Mouse (Mus musculus) v-Abl transformed pro-B cells (cell line): ENCODE measurements around the gene Corin.

ENCODE experiments used
- in situ Hi-C, 2 experiments: fragments of 400-800 bp; cut with MboI; formaldehyde crosslinking; loops; one replicate each; pipeline ENCODE4 v1.15.1; 2025; ENCODE audit not compliant: unreplicated experiment in 2 of 2

Corin gene

GRCm38 (mm10) chr5:72332901-72333300 is 171.4 kb downstream of the Corin start:
- in situ Hi-C loops: loop anchor here in 1 of 2 experiments (25.0 kb wide), 1 partner anchor 654 kb away; no protein-coding TSS in a partner anchor

GRCm38 (mm10) chr5:72331217-72331616 is 173.1 kb downstream of the Corin start:
- in situ Hi-C loops: loop anchor here in 1 of 2 experiments (25.0 kb wide), 1 partner anchor 656 kb away; no protein-coding TSS in a partner anchor

- in situ Hi-C loops: loop anchor here in 1 of 2 experiments (25.0 kb wide), 1 partner anchor 657 kb away; no protein-coding TSS in a partner anchor
These were observed 173.6 kb downstream of the Corin start for GRCm38 (mm10) chr5:72330648-72331047.

GRCm38 (mm10) chr5:72329453-72329852 is 174.8 kb downstream of the Corin start:
- in situ Hi-C loops: loop anchor here in 1 of 2 experiments (25.0 kb wide), 1 partner anchor 658 kb away; no protein-coding TSS in a partner anchor

GRCm38 (mm10) chr5:72315282-72315681 is 189.0 kb downstream of the Corin start:
- in situ Hi-C loops: loop anchor here in 1 of 2 experiments (10.0 kb wide), 1 partner anchor 1270 kb away; no protein-coding TSS in a partner anchor

- in situ Hi-C loops: no loop called here
These were observed 205.7 kb downstream of the Corin start for GRCm38 (mm10) chr5:72298418-72299104.

- in situ Hi-C loops: no loop called here
These were observed 219.2 kb downstream of the Corin start for GRCm38 (mm10) chr5:72285077-72285476.

- in situ Hi-C loops: no loop called here
These were observed 221.4 kb downstream of the Corin start for GRCm38 (mm10) chr5:72282907-72283306.

- in situ Hi-C loops: loop anchor here (5.0 to 10.0 kb wide), 4 partner anchors 97 to 767 kb away; no protein-coding TSS in a partner anchor
These were observed 234.6 kb downstream of the Corin start for GRCm38 (mm10) chr5:72269652-72270051.

- in situ Hi-C loops: loop anchor here (5.0 to 10.0 kb wide), 4 partner anchors 97 to 767 kb away; no protein-coding TSS in a partner anchor
These were observed 235.1 kb downstream of the Corin start for GRCm38 (mm10) chr5:72269204-72269603.

- in situ Hi-C loops: loop anchor here (5.0 to 10.0 kb wide), 4 partner anchors 95 to 765 kb away; no protein-coding TSS in a partner anchor
These were observed 237.2 kb downstream of the Corin start for GRCm38 (mm10) chr5:72266955-72267535.

GRCm38 (mm10) chr5:72264195-72264751 is 240.0 kb downstream of the Corin start:
- in situ Hi-C loops: loop anchor here in 1 of 2 experiments (10.0 kb wide), 2 partner anchors 179 to 759 kb away; no protein-coding TSS in a partner anchor

GRCm38 (mm10) chr5:72261802-72262324 is 242.4 kb downstream of the Corin start:
- in situ Hi-C loops: loop anchor here in 1 of 2 experiments (10.0 kb wide), 2 partner anchors 177 to 757 kb away; no protein-coding TSS in a partner anchor

GRCm38 (mm10) chr5:72259298-72259621 is 245.0 kb downstream of the Corin start:
- in situ Hi-C loops: no loop called here

- in situ Hi-C loops: no loop called here
These were observed 245.6 kb downstream of the Corin start for GRCm38 (mm10) chr5:72258409-72259297.

GRCm38 (mm10) chr5:72257084-72257483 is 247.2 kb downstream of the Corin start:
- in situ Hi-C loops: no loop called here

- in situ Hi-C loops: no loop called here
These were observed 249.3 kb downstream of the Corin start for GRCm38 (mm10) chr5:72254958-72255357.

GRCm38 (mm10) chr5:72250180-72250579 is 254.1 kb downstream of the Corin start:
- in situ Hi-C loops: no loop called here
